Mouse (Mus musculus) thymus, adult 2 months (tissue): Measurements from ENCODE around the gene Hinfp.

Source experiments
- CTCF ChIP-seq: fragments of 200-500 bp; IDR thresholded peaks from 2 replicates; pipeline ENCODE4 v1.5.1; 2012; ENCODE audit warnings: mild to moderate bottlenecking, control low read depth, low read length, moderate library complexity, borderline replicate concordance; ENCODE audit not compliant: control insufficient read depth, poor library complexity, insufficient read depth; ENCODE audit errors: extremely low read depth
- POLR2A ChIP-seq: fragments of 200-500 bp; IDR thresholded peaks from 2 replicates; pipeline ENCODE4 v1.6.1; 2012; ENCODE audit warnings: mild to moderate bottlenecking, low read length, control low read depth, moderate library complexity; ENCODE audit not compliant: control insufficient read depth, poor library complexity, insufficient read depth; ENCODE audit errors: extremely low read depth

DNA sequence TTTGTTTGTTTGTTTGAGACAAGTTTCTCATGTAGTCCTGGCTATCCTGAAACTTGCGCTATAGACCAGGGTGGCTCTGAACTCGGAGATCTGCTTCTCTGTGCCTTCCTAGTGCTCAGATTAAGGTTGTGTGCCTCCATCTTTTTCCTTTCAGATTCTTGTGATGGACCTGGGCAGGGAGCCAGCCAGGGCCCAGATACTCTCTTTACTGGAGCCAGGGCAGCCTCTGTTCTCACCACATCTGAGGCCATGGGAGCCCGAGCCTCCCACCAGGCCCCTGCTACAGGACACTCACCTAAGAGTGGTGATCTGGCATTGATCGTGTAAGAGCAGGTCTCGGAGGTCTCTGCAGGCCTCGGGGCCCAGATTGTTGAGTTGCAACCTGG, 50.3 kb downstream of the Hinfp start:
- TF ChIP-seq CTCF = no peak
- TF ChIP-seq POLR2A = no peak
